Mouse (Mus musculus) adrenal gland, postnatal 10 days (tissue): Measurements from ENCODE around the gene Ibtk. TPM values are rescaled to one million over a fixed set of nuclear protein-coding genes. Genes with fewer than 3 reads are reported as not detected.
"Not testable (repeated sequence)": the region's sequence is repeated elsewhere in the genome, so short reads cannot be mapped to it uniquely, and the experiment has no call there.

ENCODE experiments used
- DNase-seq: peaks from one replicate; pipeline ENCODE4 v3.0.0; 2021; ENCODE audit warnings: mixed read lengths
- long read RNA-seq, 2 experiments: library from polyadenylated mRNA; stranded (forward); transcript quantifications; one replicate each; pipeline ENCODE4 v2.0.0; 2021
- total RNA-seq, 2 experiments: library from RNA; stranded (reverse); gene quantifications; 2 replicates each; pipeline ENCODE4 v1.2.3; 2021

Gene Ibtk
- 10 to 100 TPM; 32.7 to 42.9 TPM for total RNA-seq
- long read RNA-seq, experiment 1, full-length matches to known transcripts = 3 of 14 reads
- long read RNA-seq, experiment 1, partial matches to known transcripts = 5 of 14 reads
- long read RNA-seq, experiment 1, other reads (novel, unspliced or antisense) = 6 of 14 reads
- long read RNA-seq, experiment 2, full-length matches to known transcripts = 5 of 14 reads
- long read RNA-seq, experiment 2, partial matches to known transcripts = 1 of 14 reads
- long read RNA-seq, experiment 2, other reads (novel, unspliced or antisense) = 8 of 14 reads

DNA sequence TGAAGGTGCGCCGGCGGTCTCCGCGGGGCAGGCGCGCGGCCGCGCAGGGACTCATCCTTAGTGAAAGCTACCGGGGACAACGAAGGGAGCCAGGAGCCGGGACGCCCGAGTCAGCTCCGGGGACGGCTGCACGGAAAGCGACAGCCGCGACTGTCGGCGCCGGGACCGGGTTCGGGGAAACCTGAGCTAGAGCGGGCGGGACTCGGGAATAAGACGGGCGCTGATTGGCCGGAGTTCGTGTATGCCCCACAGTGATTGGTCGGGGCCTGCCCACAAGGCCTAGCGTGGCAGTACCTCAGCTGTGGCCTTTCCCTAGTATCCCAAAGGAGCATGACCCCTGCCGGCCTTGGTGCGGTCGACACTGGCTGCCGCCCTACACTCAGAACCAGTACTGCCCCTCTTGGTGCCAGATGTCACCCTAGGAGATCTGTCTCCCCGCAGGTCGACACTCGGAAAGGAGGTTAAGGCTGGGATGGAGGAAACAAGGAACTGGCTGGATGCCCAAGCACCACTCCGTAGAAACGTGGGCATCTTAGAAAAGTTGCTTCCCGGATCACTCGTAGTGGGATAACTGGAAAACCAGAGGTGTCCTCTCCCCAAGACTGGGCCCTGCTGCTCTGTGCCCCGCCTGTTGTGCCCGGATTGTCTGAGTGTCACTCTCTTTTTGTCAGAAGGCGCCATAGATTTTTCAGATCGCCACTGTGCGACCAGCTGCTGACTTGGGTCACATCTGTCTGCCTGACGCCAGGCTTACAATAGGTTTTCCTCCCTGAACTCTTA is at the start of gene Ibtk:
TSS of gene Ibtk (minus strand) at position 193 of the 780 bp plus-strand sequence.
- DNase-seq = peak; percentile 99

DNA sequence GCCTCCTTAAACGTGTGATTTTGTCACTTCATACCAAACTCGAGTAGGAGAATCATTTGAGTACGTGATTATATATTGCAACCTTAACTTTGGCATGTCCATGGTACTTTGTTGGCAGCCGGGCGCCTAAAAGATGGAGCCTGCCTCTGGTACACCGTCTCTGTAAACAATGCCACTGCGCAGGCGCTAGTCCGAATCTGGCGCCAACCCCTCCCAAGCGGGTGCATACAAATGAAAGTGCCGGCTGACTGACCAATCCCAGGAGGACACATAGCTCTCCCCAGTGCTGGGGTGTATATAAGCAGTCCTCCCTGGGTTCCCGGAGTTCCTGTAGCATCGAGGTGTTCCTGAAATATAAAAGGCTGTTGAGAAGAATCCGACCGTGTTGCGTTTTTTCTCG is 42.4 kb upstream of the Ibtk start:
- DNase-seq = not testable (repeated sequence)

DNA sequence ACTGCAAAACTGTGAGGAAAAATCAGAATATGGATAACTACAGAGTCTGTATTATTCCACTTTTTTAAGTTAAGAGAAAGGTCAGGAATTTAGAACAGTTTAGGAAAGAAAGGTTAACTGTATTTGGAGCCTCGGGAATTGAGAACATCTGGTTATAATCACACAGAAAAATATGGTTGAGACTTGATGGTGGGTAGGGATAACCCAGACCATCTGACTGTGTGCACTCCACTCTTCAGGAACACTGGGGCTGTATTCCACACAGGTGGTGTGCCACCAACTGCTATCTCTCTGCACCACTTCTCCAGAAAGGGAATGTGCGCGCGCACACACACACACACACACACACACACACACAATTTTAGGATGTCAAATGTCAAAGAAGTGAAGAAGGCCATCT is 31.1 kb upstream of the Ibtk start:
- no peak for DNase-seq

DNA sequence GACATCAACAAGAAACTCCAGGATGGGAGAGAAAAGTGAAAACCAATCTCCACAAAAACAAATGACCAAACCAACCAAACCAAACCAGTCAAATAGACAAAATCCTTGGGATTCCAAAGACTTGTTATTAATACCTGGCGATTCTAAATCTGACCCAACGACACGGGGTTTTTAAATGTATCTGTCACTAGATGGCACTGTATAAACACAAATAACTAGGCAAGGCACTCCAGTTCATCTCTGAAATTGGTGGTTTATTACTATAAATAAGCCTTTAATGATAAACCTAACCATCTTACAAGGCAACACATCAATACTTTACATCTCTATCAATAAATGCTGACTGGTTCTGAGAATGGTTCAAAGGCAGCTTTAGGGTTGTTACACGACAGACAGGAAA is 30.3 kb upstream of the Ibtk start:
- no peak for DNase-seq

DNA sequence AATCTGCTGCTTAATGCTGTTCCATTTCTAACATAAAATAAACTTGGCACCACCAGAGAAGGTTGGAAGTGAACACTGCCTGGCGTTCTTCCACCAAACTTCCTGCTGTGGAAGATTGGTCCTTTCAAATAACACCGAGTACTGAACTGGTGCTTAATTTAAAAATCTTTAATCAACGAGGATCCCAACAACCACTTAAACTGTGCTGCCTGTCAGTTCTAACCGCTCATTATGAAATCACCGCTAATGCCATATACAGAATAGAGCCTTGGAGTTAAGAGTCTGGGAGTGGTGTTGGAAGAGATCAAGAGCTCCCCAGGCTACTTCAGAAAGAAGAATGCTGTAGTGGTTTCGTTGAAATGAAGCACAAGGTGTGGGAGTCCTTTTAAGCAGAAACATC is 28.4 kb upstream of the Ibtk start:
- no peak for DNase-seq

DNA sequence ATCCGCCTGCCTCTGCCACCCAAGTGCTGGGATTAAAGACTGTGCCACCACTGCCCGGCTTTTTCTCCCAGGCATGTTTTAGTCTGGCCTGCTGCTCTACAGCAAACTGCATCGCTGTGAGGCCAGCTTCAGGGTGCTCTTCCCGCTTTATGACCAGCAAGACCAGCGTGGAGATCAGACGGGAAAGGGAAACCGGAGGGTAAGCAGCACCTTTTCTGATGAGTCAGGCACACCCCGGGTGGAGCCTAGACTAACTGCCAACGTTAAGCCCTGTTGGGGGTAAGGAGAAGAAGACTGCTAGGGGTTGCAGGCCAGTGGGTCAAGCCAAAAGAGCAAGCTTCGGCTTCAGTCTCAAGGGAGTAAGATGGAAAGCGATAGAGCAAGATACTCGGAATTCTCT is 23.1 kb upstream of the Ibtk start:
- no peak for DNase-seq

DNA sequence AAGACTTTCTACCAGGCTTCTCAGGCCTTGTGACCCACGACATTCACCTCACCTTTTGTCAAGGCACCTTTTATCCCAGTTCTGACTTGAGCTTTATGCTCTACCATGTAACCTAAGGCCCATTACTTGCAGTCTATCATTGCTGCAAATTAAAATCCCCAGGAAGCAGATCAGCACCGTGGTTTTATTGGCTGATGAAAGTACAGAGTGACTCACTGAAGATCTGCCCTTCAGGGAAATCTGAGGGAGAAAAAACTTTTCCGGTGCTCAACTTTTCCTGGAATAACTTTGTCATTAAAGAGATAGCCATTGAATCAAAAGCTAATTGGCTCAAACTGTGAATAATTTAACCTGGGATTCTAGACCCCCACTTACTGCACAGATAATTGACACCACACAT is 22.3 kb upstream of the Ibtk start:
- no peak for DNase-seq

DNA sequence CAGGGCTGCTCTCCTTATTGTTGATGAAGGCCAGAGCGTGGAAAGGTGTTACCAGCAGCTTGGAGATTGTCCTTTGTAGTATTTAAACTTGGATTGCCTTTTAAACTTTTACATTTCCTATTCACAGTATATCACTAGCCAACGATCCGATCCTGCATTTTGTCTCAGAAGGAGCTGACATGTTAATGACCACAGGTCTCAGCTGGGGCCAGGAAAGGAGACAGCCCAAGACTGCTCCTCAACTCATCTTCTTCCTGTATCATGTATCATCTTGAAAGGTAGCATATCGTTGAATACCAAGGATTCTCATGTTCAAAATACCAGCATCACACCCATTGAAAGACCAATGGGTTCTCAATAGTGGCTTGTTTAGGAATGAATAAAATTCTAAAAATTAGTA is 21.2 kb upstream of the Ibtk start:
- no peak for DNase-seq

DNA sequence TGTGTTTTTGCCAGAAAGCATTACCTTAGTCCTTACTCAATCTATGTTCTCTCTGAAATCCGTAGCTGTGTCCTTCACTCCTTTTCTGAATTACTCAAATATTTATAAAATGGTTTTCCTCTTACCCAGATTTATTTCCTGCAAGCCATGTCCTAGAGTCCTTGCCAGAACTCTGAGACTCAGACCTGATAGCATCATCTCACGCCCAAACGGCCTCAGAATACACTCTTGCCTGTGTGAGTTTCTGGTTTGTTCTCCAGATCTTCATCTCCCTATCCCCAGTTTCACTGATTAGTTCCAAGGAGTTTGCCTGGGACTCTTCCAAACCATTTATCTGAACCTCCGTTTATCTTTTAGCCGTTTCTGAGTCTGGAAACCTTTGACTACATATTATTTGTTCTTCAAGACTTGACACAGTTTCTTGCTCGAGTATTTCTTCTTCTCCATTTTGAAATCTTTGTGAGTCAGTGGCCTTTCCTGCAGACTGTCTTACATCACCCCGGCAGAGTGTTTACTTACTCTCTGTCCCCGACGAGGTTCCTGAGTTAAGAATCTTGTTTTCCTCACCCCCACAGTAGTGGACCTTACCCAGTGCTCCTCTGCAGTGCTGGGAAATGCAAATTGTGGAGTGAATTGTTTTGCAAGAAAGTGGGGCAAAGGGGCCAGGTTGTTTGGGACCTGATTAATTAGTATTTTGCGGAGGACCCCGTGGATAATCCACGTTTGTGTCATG is 20.1 kb upstream of the Ibtk start:
- no peak for DNase-seq

DNA sequence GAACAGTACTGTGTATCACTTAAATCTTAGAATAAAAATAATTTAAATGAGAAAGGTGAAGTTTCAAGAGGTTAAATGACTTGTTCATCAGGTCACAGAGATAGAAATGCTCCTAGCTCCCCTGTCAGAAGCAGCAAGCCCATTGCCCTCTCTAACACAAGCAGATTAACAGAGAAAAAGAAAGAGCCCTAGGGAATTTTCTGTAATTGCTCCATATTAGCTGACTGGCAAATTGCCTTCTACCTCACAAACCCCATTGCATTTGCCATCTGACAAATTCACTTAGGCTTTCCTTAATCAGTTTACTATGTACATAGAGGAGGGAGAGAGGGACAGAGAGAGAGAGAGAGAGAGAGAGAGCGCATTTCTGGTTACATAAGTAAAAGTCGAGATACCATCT is 18.1 kb upstream of the Ibtk start:
- no peak for DNase-seq

DNA sequence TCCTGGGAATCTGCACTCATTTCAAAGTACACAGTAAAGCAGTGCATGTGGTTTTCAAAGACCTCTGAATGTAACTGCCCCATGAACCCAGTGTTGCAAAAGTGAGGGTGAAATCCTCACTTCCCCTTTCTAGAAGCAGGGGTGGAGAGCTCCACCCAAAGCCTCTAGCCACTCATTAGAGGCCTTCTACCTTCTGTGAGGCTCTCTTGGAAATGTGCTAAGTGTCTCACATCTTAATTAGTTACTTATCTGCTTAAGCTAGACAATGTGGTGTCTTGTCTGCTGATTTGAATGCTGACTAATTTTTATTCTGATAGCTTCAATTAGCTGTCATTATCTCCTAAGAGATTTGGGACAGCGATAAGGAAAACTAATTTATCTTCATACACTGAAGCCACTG is 13.3 kb upstream of the Ibtk start:
- no peak for DNase-seq

DNA sequence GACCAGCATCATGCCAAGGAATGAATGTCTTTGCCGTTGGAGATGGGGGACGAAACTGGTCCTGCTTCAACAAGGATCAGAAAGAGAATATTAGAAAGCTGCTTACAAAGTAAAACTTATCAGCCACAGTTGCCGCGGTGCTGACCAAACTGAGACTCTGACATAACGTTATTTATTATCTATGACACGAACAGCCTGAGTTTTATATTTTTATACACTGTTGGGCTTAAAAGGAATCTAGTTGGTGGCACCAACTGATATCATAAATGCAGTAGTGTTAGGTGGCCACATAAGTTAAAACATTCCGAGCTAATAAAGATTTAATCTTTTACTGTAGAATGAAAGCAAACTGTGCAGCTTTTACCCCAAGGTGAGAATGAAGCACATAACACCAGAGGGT is 1.7 kb upstream of the Ibtk start:
- no peak for DNase-seq

DNA sequence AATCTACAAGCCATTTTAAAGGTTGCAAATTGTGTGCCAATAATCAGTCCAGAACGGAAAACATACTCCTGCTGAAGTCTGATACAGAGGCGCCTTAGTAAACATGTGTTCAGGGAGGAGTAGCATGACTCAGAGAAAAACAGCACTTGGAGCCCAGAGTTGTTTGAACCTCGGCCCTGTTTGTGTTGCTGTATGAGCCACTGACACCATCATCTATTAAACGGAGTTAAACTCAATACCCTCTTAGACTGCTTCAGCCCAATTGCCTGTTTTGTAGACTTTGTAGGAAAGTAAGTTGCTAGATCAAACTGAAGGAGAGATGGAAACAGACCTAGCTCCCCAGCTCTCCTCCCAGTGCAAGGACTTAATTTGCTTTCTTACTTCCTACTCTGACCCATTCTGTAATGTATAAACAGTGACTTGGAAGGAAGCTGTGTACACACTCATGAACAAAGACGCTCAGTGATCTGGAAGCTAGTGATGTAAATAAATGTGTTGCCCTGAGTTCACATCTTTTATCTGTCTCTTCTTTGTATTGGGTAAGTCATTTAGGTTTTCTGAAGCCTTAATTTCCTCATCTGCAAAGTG is 882 bp upstream of the Ibtk start:
- DNase-seq = no peak

DNA sequence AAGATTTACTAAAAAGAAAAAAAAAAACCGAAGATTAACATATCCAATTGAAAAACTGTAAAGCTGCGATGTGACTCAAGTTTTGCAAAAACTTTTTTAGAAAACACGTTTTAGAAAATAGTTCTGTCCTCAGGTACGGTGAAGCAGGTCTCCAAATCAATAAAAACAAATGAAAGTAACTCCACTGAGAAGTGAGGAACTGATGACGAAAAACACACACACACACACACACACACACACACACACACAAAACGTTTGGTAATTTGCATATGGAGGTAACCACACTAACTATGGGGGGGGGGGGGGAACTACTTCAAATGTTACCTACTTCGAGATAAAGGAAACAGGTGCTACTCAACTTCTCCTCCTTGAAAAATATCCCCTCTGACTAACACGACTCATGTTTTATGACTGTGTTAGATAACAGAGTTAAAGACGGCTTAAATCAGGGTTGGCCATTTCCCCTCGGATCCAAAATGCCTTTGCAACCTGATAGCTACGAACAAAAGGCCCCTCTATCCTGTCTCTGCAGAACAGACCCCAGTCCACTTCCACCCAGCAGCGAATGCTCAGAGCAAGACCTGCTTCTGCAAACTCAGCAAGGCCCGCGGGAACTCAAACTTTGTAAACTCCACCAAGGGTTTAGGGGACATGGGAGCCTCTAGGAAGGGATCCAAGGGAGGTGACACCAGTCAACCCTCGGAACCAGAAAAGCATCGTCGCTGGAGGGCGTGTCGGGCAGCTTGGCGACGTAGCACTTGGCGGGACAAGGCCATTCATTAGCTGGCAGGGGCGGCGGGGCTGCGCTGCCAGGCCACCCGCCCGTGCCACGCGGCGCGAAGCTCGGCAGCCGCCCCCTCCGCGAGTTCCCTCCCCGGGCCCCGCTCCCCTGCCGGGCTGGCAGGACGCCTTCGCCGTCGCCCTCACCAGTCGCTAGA is 661 bp downstream of the Ibtk start:
- DNase-seq = peak; percentile 89

DNA sequence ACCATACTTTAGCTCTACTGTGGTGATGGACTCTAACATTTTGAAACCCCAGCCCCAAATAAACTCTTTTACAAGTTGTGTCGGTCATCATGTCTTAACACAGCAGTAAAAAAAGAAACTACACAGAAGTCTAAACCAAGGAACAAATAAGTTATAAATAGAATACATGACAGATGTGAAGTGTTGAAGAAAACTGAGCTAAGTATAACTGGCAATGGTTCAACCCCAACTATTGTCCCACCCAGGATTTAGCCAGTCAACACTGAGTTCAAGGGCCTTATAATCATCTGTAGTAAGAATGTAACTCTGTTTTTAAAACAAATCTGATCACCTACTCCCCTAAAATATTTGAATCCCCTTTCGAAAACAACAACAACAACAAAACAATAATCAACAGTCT is 3.6 kb downstream of the Ibtk start:
- no peak for DNase-seq

DNA sequence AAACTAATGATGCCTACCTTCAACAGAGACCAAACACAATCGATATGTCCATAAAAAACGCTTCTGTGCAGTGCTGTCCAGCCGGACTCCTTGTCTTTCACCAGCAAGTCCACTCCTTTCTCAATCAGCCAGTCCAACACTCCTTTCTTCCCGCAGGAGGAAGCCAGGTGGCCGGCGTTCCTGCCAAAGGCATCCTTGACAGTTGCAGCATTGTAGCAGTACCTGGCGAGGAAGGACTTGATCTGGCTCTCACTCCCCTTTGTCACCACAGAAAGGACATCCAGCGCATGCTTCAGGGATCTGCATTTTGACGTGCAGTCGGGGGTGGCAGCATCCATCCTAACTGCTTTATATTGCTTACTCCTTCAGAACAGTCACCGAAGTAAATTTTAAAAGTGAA is 5.8 kb downstream of the Ibtk start:
- no peak for DNase-seq

DNA sequence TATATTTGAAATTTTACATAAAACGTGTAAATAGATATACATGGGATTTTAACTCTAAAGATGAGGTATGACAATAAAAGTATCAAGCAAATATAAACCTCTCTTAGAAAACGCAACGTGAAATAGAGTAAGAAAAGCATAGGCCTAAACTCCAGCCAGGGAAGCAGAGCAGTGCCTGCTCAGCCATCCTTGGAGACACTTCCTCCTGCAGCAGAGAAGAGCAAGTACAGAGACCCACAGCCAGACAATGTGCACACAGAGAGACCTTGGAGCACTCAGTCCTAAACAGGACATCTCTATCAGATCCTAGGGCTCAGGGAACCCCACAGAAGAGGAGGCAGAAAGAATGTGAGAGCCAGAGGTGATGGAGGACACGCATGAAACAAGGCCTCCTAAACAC is 7.0 kb downstream of the Ibtk start:
- no peak for DNase-seq

DNA sequence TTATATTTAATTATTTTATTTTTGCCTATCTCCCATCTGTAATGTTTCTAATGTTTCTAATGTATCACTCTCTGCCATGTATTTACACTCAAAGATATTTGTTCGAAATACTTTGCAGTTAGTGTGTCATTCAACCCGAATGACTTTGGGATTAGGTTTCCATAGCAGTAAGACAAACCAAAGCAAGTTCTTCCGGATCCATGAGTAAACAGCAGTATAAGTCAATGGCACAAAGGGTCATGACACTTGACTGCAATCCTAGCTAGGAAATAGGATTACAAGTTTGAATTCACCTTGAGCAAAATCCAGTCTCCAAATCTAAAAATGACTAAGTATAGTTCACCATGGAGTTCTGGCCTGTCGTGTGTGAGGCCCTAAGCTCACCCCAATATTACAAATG is 9.9 kb downstream of the Ibtk start:
- no peak for DNase-seq

DNA sequence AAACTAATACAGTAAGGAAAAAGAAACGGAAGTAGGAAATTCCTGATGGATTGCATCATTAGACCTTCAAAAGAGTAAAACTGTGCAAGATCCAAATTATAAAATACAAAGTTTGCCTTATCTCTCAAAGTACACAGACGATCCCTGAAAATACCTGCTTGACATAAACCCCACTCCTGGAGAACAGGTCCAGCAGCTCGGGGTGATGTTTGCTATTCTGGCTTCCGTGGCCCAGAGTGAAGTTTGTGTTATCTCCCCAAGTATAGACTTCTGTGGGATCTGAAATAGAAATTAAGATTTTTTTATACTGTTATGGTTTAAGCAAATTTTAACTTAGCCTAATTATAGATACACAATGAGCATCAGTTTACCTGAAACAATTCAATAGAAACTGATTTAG is 14.3 kb downstream of the Ibtk start:
- no peak for DNase-seq

DNA sequence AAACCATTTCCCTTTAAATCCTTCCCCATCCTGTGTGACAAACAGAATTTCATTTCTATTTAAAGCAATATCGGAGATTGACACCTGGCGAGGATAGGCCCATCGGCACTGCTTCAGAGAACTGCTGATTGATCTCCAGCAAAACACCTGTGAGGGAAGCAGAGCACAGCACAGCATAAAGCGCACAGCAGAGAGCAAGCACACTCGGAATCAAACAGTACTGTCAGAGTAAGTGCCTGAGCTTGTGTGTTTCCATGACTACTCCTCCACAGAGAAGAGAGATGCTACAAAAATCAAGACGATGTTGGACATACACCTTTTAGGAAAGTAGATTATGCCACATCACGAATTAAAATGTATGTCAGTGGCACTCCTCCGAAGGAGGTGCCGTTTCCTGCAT is 25.1 kb downstream of the Ibtk start:
- DNase-seq = no peak

DNA sequence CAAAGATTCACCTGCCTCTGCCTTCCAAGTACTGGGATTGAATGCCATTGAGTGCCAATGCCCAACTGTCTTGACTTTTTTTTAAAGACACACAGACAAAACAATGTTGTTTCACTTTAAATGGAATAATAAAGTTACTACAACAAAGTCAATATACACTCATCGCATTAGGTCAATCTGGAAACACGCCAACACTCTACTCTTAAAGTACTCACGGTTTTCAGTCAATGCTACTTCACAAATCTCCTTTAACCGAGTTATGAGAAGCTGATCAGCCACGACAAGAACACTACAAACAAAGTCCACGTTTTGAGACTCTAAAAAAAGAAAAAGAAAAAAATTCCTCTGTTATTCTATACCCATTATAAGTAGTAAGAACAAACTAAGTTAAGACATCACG is 31.8 kb downstream of the Ibtk start:
- DNase-seq = no peak

DNA sequence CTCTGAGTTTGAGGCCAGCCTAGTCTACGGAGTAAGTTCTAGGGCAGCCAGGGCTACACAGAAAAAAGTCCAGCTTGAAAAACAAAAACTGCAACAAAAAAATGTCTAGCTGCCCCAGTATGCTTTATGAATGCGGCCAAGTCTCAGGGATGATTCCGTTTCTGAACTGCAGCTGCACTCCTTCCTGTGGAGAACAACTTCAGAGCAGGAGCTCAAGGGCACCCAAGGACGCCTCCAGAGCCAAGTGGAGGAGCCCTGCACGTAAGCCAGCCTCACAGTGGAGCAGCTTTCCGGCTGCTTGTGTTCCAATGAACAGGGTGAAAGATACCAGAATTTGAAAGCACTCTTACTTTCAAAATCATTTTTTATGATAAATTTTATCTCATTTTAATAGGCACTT is 41.8 kb downstream of the Ibtk start:
- peak; percentile 35 for DNase-seq
